Mouse (Mus musculus) liver, embryonic 14.5 days (tissue): Measurements from ENCODE around the gene Prrt2. TPM values are rescaled to one million over a fixed set of nuclear protein-coding genes. Genes with fewer than 3 reads are reported as not detected.

ENCODE experiments used
- ATAC-seq: fragments of 200-750 bp; cut with Nextera tagmentation; 2 replicates; pipeline ENCODE4 v1.8.0; 2017; ENCODE audit warnings: moderate number of reproducible peaks, mild to moderate bottlenecking, moderate library complexity; ENCODE audit not compliant: insufficient read depth
- DNase-seq, 3 experiments: peaks; one replicate each; pipeline ENCODE4 v3.0.0-alpha.2; 2012 to 2013; ENCODE audit warnings: low read depth in 3 of 3, low spot score in 3 of 3
- H3K27ac ChIP-seq: fragments of 300-500 bp; sonication (generic); 2 replicates; pipeline ENCODE4 v1.5.1; 2014; ENCODE audit warnings: moderate library complexity, mild to moderate bottlenecking, control low read depth, inconsistent platforms
- H3K27me3 ChIP-seq: fragments of 300-500 bp; sonication (generic); 2 replicates; pipeline ENCODE4 v1.6.1; 2014; ENCODE audit warnings: mild to moderate bottlenecking, low read length, moderate library complexity; ENCODE audit not compliant: control insufficient read depth, insufficient read depth
- H3K36me3 ChIP-seq: fragments of 300-500 bp; sonication (generic); replicated peaks from 2 replicates; pipeline ENCODE4 v1.6.1; 2014; ENCODE audit warnings: low read depth; ENCODE audit not compliant: control insufficient read depth, insufficient read depth
- H3K4me1 ChIP-seq, 2 experiments: fragments of 200-500 bp in 1 of 2; fragments of 300-500 bp in 1 of 2; sonication (generic) in 1 of 2; replicated peaks; 2 replicates each; pipeline ENCODE4 v1.6.1; 2012 to 2014; ENCODE audit warnings: antibody characterized with exemption in 1 of 2, inconsistent platforms in 1 of 2, low read length in 1 of 2; ENCODE audit not compliant: control insufficient read depth in 2 of 2, insufficient read depth in 2 of 2
- H3K4me2 ChIP-seq: fragments of 300-500 bp; sonication (generic); 2 replicates; pipeline ENCODE4 v1.6.1; 2014; ENCODE audit warnings: low read depth, mild to moderate bottlenecking, control low read depth, moderate library complexity
- H3K4me3 ChIP-seq, 2 experiments: fragments of 200-500 bp in 1 of 2; fragments of 300-500 bp in 1 of 2; sonication (generic) in 1 of 2; 2 replicates each; pipeline ENCODE4 v1.5.1; 2012 to 2014; ENCODE audit warnings: low read depth in 2 of 2, low read length in 2 of 2, mild to moderate bottlenecking in 2 of 2, control low read depth in 1 of 2, inconsistent platforms in 1 of 2, moderate library complexity in 1 of 2; ENCODE audit not compliant: insufficient read depth in 1 of 2
- H3K9ac ChIP-seq: fragments of 300-500 bp; sonication (generic); replicated peaks from 2 replicates; pipeline ENCODE4 v1.6.1; 2014; ENCODE audit warnings: mild to moderate bottlenecking, control low read depth, moderate library complexity
- H3K9me3 ChIP-seq: fragments of 300-500 bp; sonication (generic); 2 replicates; pipeline ENCODE4 v1.6.1; 2016; ENCODE audit warnings: low read length, mixed read lengths; ENCODE audit not compliant: control insufficient read depth
- CTCF ChIP-seq: IDR thresholded peaks from 2 replicates; pipeline ENCODE4 v1.5.1; 2016; ENCODE audit warnings: antibody characterized with exemption, low read depth, control low read depth
- EP300 ChIP-seq: IDR thresholded peaks from 2 replicates; pipeline ENCODE4 v1.6.1; 2016; ENCODE audit warnings: antibody characterized with exemption, low read depth
- WGBS: fragments of 180-500 bp; shearing (Covaris S2); extraction: QIAGEN DNeasy Blood & Tissue Kit; methylation state at CpG from one replicate; pipeline ENCODE4 v1.1.7; 2014; ENCODE audit not compliant: insufficient replicate concordance; 5-methylcytosine and 5-hydroxymethylcytosine counted together
- polyA plus RNA-seq, 2 experiments: library from polyadenylated mRNA; depleted of rRNA in 1 of 2; stranded (reverse) in 1 of 2; unstranded in 1 of 2; fragments of >200 nt; fragmentation: Nextera tagmentation in 1 of 2; extraction: Ambion mirVana in 1 of 2; gene quantifications; 2 replicates each; pipeline versions ENCODE4 v1.2.1 to v1.2.3; 2012 to 2014

Gene Prrt2
- polyA plus RNA-seq, 2 experiments: 0.08 to 0.41 TPM

GRCm38 (mm10) chr7:127011051-127011450 is 10.0 kb downstream of the Prrt2 start:
- peaks cover 19 to 33% of the 10 kb centered on the region in 2 experiments for H3K4me1 ChIP-seq
- no peaks in the 10 kb centered on the region for H3K27me3 ChIP-seq
- TF ChIP-seq EP300 (no peak), CTCF (no peak)
- H3K36me3 ChIP-seq: peaks cover 5% of the 10 kb centered on the region
- 87% methylated on average over 2 of the region's 2 CpGs for WGBS
- H3K9ac ChIP-seq: no peak overlapping the region
- no peak overlapping the region for H3K27ac ChIP-seq
- H3K4me3 ChIP-seq: no peak overlapping the region
- DNase-seq (no peak), ATAC-seq (no peak)
- no peak overlapping the region for H3K4me2 ChIP-seq
- no peaks in the 10 kb centered on the region for H3K9me3 ChIP-seq

DNA sequence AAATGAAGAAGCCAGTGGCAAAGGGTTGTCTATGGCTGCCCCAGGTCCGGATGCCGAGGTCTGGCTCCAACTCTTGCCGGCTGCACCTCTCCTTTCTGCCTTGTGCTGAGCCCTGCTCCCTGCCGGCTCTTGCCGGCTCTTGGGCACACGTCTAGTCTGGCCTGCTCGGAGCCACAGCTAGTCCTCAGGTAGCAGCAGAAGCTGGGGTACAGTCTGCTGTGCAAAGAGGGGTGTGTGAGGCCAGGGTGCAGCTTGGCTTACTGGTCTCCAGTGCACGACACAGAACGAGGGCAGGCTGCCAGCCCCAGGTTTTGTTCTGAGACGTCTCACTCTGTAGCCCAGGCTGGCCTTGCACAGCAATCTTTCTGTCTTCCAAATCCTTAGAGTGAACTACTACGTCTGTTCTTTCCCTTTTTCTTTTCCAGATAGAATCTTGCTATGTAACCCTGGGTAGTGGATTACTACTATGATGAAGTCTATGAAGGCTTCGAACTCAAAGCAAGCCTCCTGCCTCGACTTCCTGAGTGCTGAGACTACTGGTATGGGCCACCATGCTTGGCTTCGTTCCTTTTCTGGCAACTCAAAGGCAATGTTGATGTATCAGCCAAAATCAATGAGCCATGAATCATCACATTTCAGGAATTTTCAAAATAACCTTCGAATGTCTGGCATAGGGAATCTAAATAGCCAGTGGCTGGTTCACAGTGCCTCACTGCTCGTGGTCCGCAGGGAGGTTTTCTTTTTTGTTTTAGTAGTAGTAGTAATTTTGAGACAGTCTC is 11.5 kb downstream of the Prrt2 start:
- 74% methylated on average over 17 of the region's 17 CpGs for WGBS
- no peaks in the 10 kb centered on the region for H3K27me3 ChIP-seq
- peaks cover 3% of the 10 kb centered on the region; the same call in 1 of the 2 replicates for H3K36me3 ChIP-seq
- H3K4me2 ChIP-seq: peak overlapping the region; percentile 60
- TF ChIP-seq EP300: no peak
- DNase-seq (no peak), ATAC-seq (no peak)
- H3K4me3 ChIP-seq: no peak overlapping the region
- H3K9me3 ChIP-seq: no peaks in the 10 kb centered on the region
- peak overlapping the region; percentile 94 for H3K27ac ChIP-seq
- peaks cover 19 to 26% of the 10 kb centered on the region in 2 experiments for H3K4me1 ChIP-seq
- no peak overlapping the region; the same call in 1 of the 2 replicates for H3K9ac ChIP-seq

GRCm38 (mm10) chr7:127008239-127009019 is 12.6 kb downstream of the Prrt2 start:
- ATAC-seq: peak; percentile 95
- no peaks in the 10 kb centered on the region for H3K27me3 ChIP-seq
- peak; percentile 66 to 76 (median 69) for DNase-seq
- H3K27ac ChIP-seq: peak overlapping the region; percentile 94
- peaks cover 3% of the 10 kb centered on the region; the same call in 1 of the 2 replicates for H3K36me3 ChIP-seq
- no peak overlapping the region for H3K4me3 ChIP-seq
- no peaks in the 10 kb centered on the region for H3K9me3 ChIP-seq
- WGBS: 32% methylated on average over 9 of the region's 9 CpGs
- H3K4me1 ChIP-seq: peaks cover 19 to 22% of the 10 kb centered on the region in 2 experiments
- H3K4me2 ChIP-seq: peak overlapping the region; percentile 60
- no peak for TF ChIP-seq EP300
- H3K9ac ChIP-seq: peak overlapping the region; percentile 65

DNA sequence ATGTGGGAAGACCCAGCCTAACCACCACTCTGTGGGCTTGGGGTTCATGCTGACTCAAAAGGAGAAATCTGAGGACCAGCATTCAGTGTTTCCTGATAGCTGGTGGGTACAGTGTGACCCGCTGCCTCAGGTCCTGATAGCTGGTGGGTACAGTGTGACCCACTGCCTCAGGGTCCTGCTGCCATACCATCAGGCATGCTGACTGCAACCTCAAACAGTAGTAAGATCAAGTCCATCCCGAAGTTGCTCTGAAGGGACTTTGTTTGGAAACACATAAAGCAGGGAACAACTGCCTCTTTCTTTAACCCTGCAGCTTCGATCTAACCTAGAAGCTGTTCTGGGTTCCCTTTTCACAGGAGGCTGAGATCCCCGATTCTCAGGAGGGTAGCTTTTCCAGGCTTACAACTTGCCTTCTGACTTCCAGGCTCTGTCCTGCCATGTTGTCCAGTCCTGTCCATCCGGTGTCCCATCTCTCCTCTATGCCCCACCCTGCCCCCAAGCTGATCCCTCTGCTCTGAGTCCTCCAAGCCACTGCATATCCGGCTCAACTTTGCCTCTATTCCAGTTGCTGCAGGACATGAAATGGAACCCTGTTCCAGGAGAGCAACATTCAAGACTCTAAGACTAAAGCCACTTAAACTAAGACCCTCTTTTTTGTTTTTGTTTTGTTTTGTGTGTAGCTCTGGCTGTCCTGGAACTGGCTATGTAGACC is 13.5 kb downstream of the Prrt2 start:
- peaks cover 19 to 22% of the 10 kb centered on the region in 2 experiments for H3K4me1 ChIP-seq
- no peak for DNase-seq
- H3K9me3 ChIP-seq: no peaks in the 10 kb centered on the region
- WGBS: 76% methylated on average over 6 of the region's 6 CpGs
- H3K4me3 ChIP-seq: no peak overlapping the region
- H3K4me2 ChIP-seq: no peak overlapping the region
- TF ChIP-seq CTCF (no peak), EP300 (no peak)
- no peak for ATAC-seq
- no peak overlapping the region for H3K27ac ChIP-seq
- H3K9ac ChIP-seq: no peak overlapping the region; the same call in 1 of the 2 replicates
- H3K36me3 ChIP-seq: peaks cover 3% of the 10 kb centered on the region; the same call in 1 of the 2 replicates
- H3K27me3 ChIP-seq: no peaks in the 10 kb centered on the region
